Mouse (Mus musculus) right cerebral cortex, postnatal 36 days (tissue): ENCODE measurements around the gene Wnt3a.
A peak's percentile ranks its signal among the peaks of the same experiment; 100 is the strongest.

ENCODE experiments used
- DNase-seq, 2 experiments: peaks; one replicate each; pipeline ENCODE4 v3.0.0; 2022; ENCODE audit warnings: low spot score in 2 of 2, mixed read lengths in 1 of 2

The Wnt3a gene

GRCm38 (mm10) chr11:59263870-59264563 lies 26.5 kb downstream of the Wnt3a start:
- no peak for DNase-seq

- DNase-seq = no peak
These were observed 28.2 kb downstream of the Wnt3a start for GRCm38 (mm10) chr11:59262308-59262707.

- no peak for DNase-seq
These were observed 29.7 kb downstream of the Wnt3a start for GRCm38 (mm10) chr11:59260706-59261493.

- DNase-seq = no peak
These were observed 30.9 kb downstream of the Wnt3a start for GRCm38 (mm10) chr11:59259647-59260046.

GRCm38 (mm10) chr11:59248101-59248500 lies 42.5 kb downstream of the Wnt3a start:
- no peak for DNase-seq

- DNase-seq = no peak
These were observed 46.7 kb downstream of the Wnt3a start for GRCm38 (mm10) chr11:59243856-59244255.

- DNase-seq = no peak
These were observed 48.7 kb downstream of the Wnt3a start for GRCm38 (mm10) chr11:59241841-59242240.

- DNase-seq = no peak
These were observed 50.8 kb downstream of the Wnt3a start for GRCm38 (mm10) chr11:59239796-59240195.

- DNase-seq = no peak
These were observed 51.1 kb downstream of the Wnt3a start for GRCm38 (mm10) chr11:59239428-59239785.

GRCm38 (mm10) chr11:59238525-59239427 lies 51.8 kb downstream of the Wnt3a start:
- peak in 1 of 2 experiments; percentile 29 for DNase-seq

- DNase-seq = no peak
These were observed 57.8 kb downstream of the Wnt3a start for GRCm38 (mm10) chr11:59232797-59233196.

GRCm38 (mm10) chr11:59230144-59230760 lies 60.3 kb downstream of the Wnt3a start:
- DNase-seq = peak in 1 of 2 experiments; percentile 38

GRCm38 (mm10) chr11:59228122-59228953 lies 62.2 kb downstream of the Wnt3a start, which contains the start of gene Arf1:
Arf1 (minus strand) TSS chr11:59228270.
- DNase-seq = peak; percentile 95

GRCm38 (mm10) chr11:59227604-59228121 lies 62.9 kb downstream of the Wnt3a start:
- no peak for DNase-seq

GRCm38 (mm10) chr11:59226787-59227603 lies 63.6 kb downstream of the Wnt3a start:
- no peak for DNase-seq

GRCm38 (mm10) chr11:59226251-59226650 lies 64.3 kb downstream of the Wnt3a start:
- no peak for DNase-seq

- no peak for DNase-seq
These were observed 65.4 kb downstream of the Wnt3a start for GRCm38 (mm10) chr11:59225167-59225566.

- DNase-seq = no peak
These were observed 66.1 kb downstream of the Wnt3a start for GRCm38 (mm10) chr11:59224470-59224869.

- DNase-seq = no peak
These were observed 66.5 kb downstream of the Wnt3a start for GRCm38 (mm10) chr11:59224025-59224424.

- no peak for DNase-seq
These were observed 68.2 kb downstream of the Wnt3a start for GRCm38 (mm10) chr11:59222306-59222705.
